Mouse (Mus musculus) ES-E14 (cell line): Measurements from ENCODE around the gene Vps35. TPM values are rescaled to one million over a fixed set of nuclear protein-coding genes. Genes with fewer than 3 reads are reported as not detected.

Source experiments
- DNase-seq: peaks from one replicate; pipeline ENCODE4 v3.0.0-alpha.2; 2013; ENCODE audit warnings: low read depth, low spot score
- H3K27ac ChIP-seq: 2 replicates; pipeline ENCODE4 v1.5.1; 2012; ENCODE audit warnings: low read depth, mild to moderate bottlenecking, low read length, moderate library complexity, mixed read lengths; ENCODE audit not compliant: poor library complexity, insufficient read depth, severe bottlenecking
- H3K36me3 ChIP-seq: 2 replicates; pipeline ENCODE4 v1.6.1; 2012; ENCODE audit warnings: mild to moderate bottlenecking, low read length, moderate library complexity, mixed read lengths; ENCODE audit not compliant: control insufficient read depth, poor library complexity, insufficient read depth, severe bottlenecking
- H3K4me1 ChIP-seq, 2 experiments: fragments of 150-350 bp in 1 of 2; sonication (generic) in 1 of 2; 2 replicates each; pipeline ENCODE4 v1.6.1; 2012; ENCODE audit warnings: low read length in 2 of 2, mild to moderate bottlenecking in 1 of 2, mixed read lengths in 1 of 2; ENCODE audit not compliant: control insufficient read depth in 2 of 2, insufficient read depth in 2 of 2, poor library complexity in 1 of 2
- H3K4me3 ChIP-seq, 2 experiments: fragments of 150-350 bp in 1 of 2; sonication (generic) in 1 of 2; 2 replicates each; pipeline ENCODE4 v1.5.1; 2012; ENCODE audit warnings: low read length in 2 of 2, low read depth in 1 of 2, mild to moderate bottlenecking in 1 of 2, mixed read lengths in 1 of 2; ENCODE audit not compliant: insufficient read depth in 1 of 2, poor library complexity in 1 of 2, severe bottlenecking in 1 of 2
- H3K9ac ChIP-seq: 2 replicates; pipeline ENCODE4 v1.6.1; 2012; ENCODE audit warnings: low read depth, mild to moderate bottlenecking, low read length, mixed read lengths; ENCODE audit not compliant: poor library complexity, insufficient read depth, severe bottlenecking
- H3K9me3 ChIP-seq: fragments of 150-350 bp; sonication (generic); 2 replicates; pipeline ENCODE4 v1.6.1; 2012; ENCODE audit warnings: low read depth, mild to moderate bottlenecking, low read length; ENCODE audit not compliant: control insufficient read depth, insufficient read depth
- CHD2 ChIP-seq: IDR thresholded peaks from 2 replicates; pipeline ENCODE4 v1.6.1; 2014; ENCODE audit warnings: mild to moderate bottlenecking, low read depth, low read length, inconsistent platforms
- HCFC1 ChIP-seq: IDR thresholded peaks from 2 replicates; pipeline ENCODE4 v1.6.1; 2012; ENCODE audit warnings: low read length, inconsistent platforms, borderline replicate concordance; ENCODE audit not compliant: insufficient read depth
- MAFK ChIP-seq: IDR thresholded peaks from 2 replicates; pipeline ENCODE4 v1.6.1; 2014; ENCODE audit warnings: mild to moderate bottlenecking, low read depth, low read length, inconsistent platforms; ENCODE audit not compliant: insufficient read depth
- ZC3H11A ChIP-seq: IDR thresholded peaks from 2 replicates; pipeline ENCODE4 v1.6.1; 2012; ENCODE audit warnings: low read depth, mild to moderate bottlenecking, inconsistent platforms, low read length, borderline replicate concordance
- ZNF384 ChIP-seq: IDR thresholded peaks from 2 replicates; pipeline ENCODE4 v1.6.1; 2012; ENCODE audit warnings: low read depth, low read length, inconsistent platforms
- in situ Hi-C, 2 experiments: fragments of 600-800 bp; cut with MboI; formaldehyde crosslinking; loops; one replicate each; pipeline ENCODE4 v1.15.1; 2025; ENCODE audit warnings: low sequenced_read_pairs in 2 of 2, inconsistent platforms in 1 of 2; ENCODE audit not compliant: unreplicated experiment in 2 of 2
- total RNA-seq: library from RNA; depleted of rRNA; stranded (reverse); fragments of 300-350 nt; gene quantifications from 2 replicates; pipeline ENCODE4 v1.2.3, GENCODE M21; 2012; rRNA removed

The Vps35 gene
- 74.8 and 109 TPM in 2 replicates for total RNA-seq

DNA sequence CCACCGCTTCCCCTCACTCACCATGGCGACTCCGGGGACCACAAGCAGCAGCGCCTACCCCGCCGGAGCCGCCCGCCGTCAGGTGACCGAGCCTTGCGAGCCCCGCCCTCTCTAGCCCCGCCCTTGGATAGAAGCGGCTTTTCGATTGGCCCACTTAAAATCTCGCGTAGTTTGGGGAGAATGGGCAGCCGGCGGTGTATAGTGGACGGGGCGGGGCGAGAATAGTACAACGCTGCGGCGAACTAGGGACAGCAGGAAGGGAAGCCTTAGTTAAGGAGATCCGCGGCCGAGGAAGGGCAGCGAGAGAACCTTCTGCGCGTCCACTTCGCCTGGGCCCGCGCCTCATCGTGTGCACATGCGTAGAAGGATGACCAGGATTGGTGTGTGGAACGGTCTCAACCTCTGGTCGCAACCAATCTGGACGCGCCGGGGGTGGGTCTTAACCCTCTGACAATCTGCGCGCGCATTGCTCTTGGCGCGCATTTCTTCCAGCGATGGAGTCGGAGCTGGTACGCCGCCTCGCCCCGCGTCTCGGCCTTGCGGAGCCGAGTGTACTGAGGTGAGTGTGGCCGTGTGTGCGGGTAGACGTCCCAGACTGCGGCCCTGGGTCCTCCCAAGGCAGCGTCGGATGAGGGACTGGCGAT, at the start of gene Vps35, which contains the start of gene Orc6:
Vps35 (minus strand) TSS at position 369 of the 644 bp plus-strand sequence.
Orc6 (plus strand) TSS at position 199 of the 644 bp plus-strand sequence.
- peaks cover 9% of the 10 kb centered on the region for H3K36me3 ChIP-seq
- H3K27ac ChIP-seq: peak within 1 kb of the TSS; percentile 92
- TF ChIP-seq ZC3H11A (peak; percentile 16; the same call in 1 of the 2 replicates), ZNF384 (no peak), HCFC1 (peak; percentile 47; the same call in 1 of the 2 replicates), CHD2 (peak; percentile 89), MAFK (no peak)
- H3K4me1 ChIP-seq: peaks cover 2 to 3% of the 10 kb centered on the region in 2 experiments; a peak in 2 of 4 replicates
- H3K9ac ChIP-seq: peak within 1 kb of the TSS; percentile 98
- in situ Hi-C loops: no loop called here
- H3K4me3 ChIP-seq: peak within 1 kb of the TSS; percentile 84 to 85
- no peaks in the 10 kb centered on the region for H3K9me3 ChIP-seq
- DNase-seq: peak; percentile 97

DNA sequence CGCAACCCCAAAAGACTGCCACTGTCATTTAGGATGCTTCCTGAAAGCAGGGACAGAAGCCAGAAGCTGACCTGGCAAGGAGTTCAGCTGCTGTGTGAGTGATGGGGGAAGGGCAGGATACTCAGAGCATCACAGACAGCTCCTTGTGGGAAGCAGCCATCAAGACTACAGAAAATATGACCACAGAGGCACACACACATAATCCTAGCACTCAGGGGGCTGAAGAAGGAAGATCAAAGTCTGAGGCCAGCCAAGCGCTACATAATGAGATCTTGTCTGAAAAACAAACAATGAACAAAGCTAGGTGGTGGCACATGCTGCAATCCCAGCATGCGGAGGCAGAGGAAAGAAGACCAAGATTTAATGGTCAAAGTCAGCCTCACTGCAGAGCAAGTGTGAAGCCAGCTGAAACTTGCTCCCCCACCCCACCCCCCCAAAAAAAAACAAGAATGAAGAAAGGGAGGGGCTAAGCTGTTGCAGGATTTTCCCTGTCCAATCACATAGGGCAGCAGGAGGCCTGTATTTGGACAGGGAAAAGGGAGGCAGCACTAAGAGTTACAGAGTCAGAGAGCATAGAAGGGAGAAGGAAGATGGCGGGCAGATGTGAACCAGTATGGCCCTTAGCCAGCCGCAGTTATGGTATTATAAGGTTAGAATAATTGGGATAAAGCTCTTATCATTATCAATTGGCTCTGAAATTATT, 40.4 kb upstream of the Vps35 start:
- no peak for DNase-seq
- Histone ChIP-seq H3K4me1 (no peaks in the 10 kb centered on the region), H3K9ac (no peak overlapping the region), H3K9me3 (no peaks in the 10 kb centered on the region), H3K36me3 (no peaks in the 10 kb centered on the region), H3K4me3 (no peak overlapping the region), H3K27ac (no peak overlapping the region)
- TF ChIP-seq ZC3H11A (no peak), CHD2 (no peak), ZNF384 (no peak), MAFK (no peak), HCFC1 (no peak)
- in situ Hi-C loops: no loop called here

DNA sequence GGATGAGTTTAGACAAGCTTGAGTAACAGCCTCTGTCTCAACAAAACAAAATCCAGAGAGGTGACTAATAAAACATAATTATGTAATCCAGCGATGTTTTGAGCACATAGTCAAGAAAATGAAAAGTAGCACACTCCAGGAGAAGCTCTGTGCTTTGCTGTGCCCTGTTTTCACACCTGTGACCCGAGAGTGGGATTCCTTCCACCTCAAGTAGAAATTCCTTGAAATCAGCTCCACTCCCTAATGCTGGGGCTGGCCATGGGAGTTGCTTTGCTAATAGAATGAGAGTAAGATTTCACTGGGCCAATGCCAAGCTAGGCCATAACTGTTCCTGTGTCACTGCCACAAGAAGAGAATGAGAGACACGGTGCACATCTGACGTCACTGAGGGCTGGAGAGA, 38.1 kb upstream of the Vps35 start:
- Histone ChIP-seq H3K4me1 (no peaks in the 10 kb centered on the region), H3K9ac (no peak overlapping the region), H3K36me3 (no peaks in the 10 kb centered on the region), H3K4me3 (no peak overlapping the region), H3K9me3 (no peaks in the 10 kb centered on the region), H3K27ac (no peak overlapping the region)
- in situ Hi-C loops: no loop called here
- DNase-seq: no peak
- no peak for TF ChIP-seq MAFK
- TF ChIP-seq HCFC1: no peak
- TF ChIP-seq CHD2: no peak
- no peak for TF ChIP-seq ZC3H11A
- TF ChIP-seq ZNF384: no peak

DNA sequence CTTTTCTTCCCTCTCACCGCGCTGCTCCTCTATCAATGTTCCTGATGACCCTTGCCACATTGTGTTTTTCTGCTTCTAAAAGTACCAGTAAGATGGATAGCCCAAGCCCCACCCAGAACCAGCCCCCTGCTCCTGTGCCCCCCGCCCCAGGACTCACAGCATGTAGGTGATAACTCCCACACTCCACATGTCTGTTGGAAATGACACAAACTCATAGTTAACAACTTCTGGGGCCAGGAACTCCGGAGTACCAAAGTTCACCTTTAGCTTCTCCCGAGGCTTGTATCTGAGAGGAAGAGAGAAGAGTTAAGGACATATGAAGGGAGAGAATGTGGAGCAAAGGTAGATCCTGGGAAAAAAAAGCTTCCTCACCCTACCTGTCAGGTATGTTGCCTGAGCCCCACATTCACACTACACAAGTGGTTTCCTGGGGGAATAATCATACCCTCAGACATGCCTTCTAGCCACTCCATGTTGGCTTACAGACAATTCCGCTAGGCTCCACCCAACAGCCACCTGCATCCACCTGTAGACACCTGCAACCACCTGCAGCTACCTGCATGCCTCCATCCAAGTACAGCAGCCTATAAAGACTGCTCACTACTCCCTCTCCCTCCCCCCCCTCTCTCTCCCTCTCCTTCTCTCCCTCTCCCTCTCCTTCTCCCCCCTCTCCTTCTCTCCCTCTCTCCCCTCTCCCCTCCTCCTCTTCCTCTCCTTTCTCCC, 36.8 kb upstream of the Vps35 start:
- no peak for TF ChIP-seq MAFK
- TF ChIP-seq CHD2: no peak
- no peak for TF ChIP-seq HCFC1
- TF ChIP-seq ZC3H11A: no peak
- no peak for TF ChIP-seq ZNF384
- no peaks in the 10 kb centered on the region for H3K4me1 ChIP-seq
- no peak overlapping the region for H3K9ac ChIP-seq
- H3K9me3 ChIP-seq: no peaks in the 10 kb centered on the region
- in situ Hi-C loops: no loop called here
- no peak overlapping the region for H3K27ac ChIP-seq
- H3K4me3 ChIP-seq: no peak overlapping the region
- no peak for DNase-seq
- no peaks in the 10 kb centered on the region for H3K36me3 ChIP-seq
